12 mouse cellular contexts compared by ENCODE assay signal in genomic region chr4:140029324-140030039, GRCm38 (mm10).
A peak's percentile ranks its signal among the peaks of the same experiment; 100 is the strongest.
DNase-seq lines count a peak whose midpoint lies in the region; ATAC-seq lines count a peak whose summit lies in the region.
"Had no signal": no experiment of that assay in that cellular context is flagged by ENCODE, and none has a peak within 500 bp of the region (broad histone marks: within the 10 kb centered on the region; RNA-seq: fewer than 3 reads in every experiment).

No protein-coding gene starts in this region.

- peak overlapping the region; percentile 65 for H3K27ac ChIP-seq in embryonic facial prominence, embryonic 10.5 days (replicated peaks)
- H3K27ac ChIP-seq in forebrain, embryonic 10.5 days = peak overlapping the region; percentile 54
- peak overlapping the region; percentile 66 for H3K27ac ChIP-seq in hindbrain, embryonic 15.5 days (replicated peaks)
- H3K27ac ChIP-seq in neural tube, embryonic 12.5 days = peak overlapping the region; percentile 33; the same call in 1 of the 2 replicates
- H3K27ac ChIP-seq: limb, embryonic 15.5 days; stomach, embryonic 15.5 days had no signal

- H3K9me3 ChIP-seq in embryonic facial prominence, embryonic 10.5 days = no peaks in the 10 kb centered on the region
- H3K9me3 ChIP-seq in forebrain, embryonic 10.5 days = no peaks in the 10 kb centered on the region
- no peaks in the 10 kb centered on the region for H3K9me3 ChIP-seq in hindbrain, embryonic 15.5 days
- no peaks in the 10 kb centered on the region for H3K9me3 ChIP-seq in neural tube, embryonic 12.5 days
- H3K9me3 ChIP-seq: limb, embryonic 15.5 days; stomach, embryonic 15.5 days had no signal

- no peak overlapping the region for H3K4me3 ChIP-seq in embryonic facial prominence, embryonic 10.5 days
- H3K4me3 ChIP-seq in forebrain, embryonic 10.5 days = no peak overlapping the region
- no peak overlapping the region for H3K4me3 ChIP-seq in hindbrain, embryonic 15.5 days
- no peak overlapping the region for H3K4me3 ChIP-seq in neural tube, embryonic 12.5 days
- H3K4me3 ChIP-seq: limb, embryonic 15.5 days; stomach, embryonic 15.5 days had no signal

- peak; percentile 24; the same call in 1 of the 2 replicates for ATAC-seq in hindbrain, embryonic 15.5 days (ENCODE audit: low FRiP score, low read depth)
- ATAC-seq in neural tube, embryonic 12.5 days (ENCODE audit: low FRiP score, low read depth) = peak; percentile 27; the same call in 1 of the 2 replicates
- ATAC-seq: lung, postnatal 0 days had no signal

- intact Hi-C loops in gastrocnemius, postnatal 14 days (cut with DNase I; ENCODE audit: low total_unique reads) = no loop called here

- no peak for DNase-seq in embryonic facial prominence, embryonic 10.5 days (ENCODE audit: low spot score)
- DNase-seq in forebrain, embryonic 10.5 days (ENCODE audit: extremely low spot score, low spot score) = no peak
- no peak for DNase-seq in urinary bladder, adult 2 months (ENCODE audit: low spot score)
- DNase-seq in gastrocnemius, postnatal 14 days = no peak
- DNase-seq in cerebellum, adult 9-11 months = no peak
- DNase-seq: kidney, adult 2 months; layer of hippocampus, adult 9-11 months had no signal

- H3K36me3 ChIP-seq in embryonic facial prominence, embryonic 10.5 days (replicated peaks) = no peaks in the 10 kb centered on the region
- H3K36me3 ChIP-seq in forebrain, embryonic 10.5 days (replicated peaks) = no peaks in the 10 kb centered on the region
- no peaks in the 10 kb centered on the region for H3K36me3 ChIP-seq in hindbrain, embryonic 15.5 days
- H3K36me3 ChIP-seq in neural tube, embryonic 12.5 days = no peaks in the 10 kb centered on the region
- H3K36me3 ChIP-seq: limb, embryonic 15.5 days; stomach, embryonic 15.5 days had no signal

- 41% methylated on average over 9 of the region's 9 CpGs for WGBS in embryonic facial prominence, embryonic 10.5 days
- WGBS in forebrain, embryonic 10.5 days = 48% methylated on average over 9 of the region's 9 CpGs
- WGBS in hindbrain, embryonic 15.5 days = 20% methylated on average over 9 of the region's 9 CpGs
- WGBS in neural tube, embryonic 12.5 days = 20% methylated on average over 9 of the region's 9 CpGs

- H3K4me2 ChIP-seq in hindbrain, embryonic 15.5 days = no peak overlapping the region
- H3K4me2 ChIP-seq in neural tube, embryonic 12.5 days (replicated peaks) = peak overlapping the region; percentile 4; the same call in 1 of the 2 replicates
- H3K4me2 ChIP-seq: limb, embryonic 15.5 days; stomach, embryonic 15.5 days had no signal

- H3K4me1 ChIP-seq in embryonic facial prominence, embryonic 10.5 days = peaks cover 35% of the 10 kb centered on the region
- peaks cover 28% of the 10 kb centered on the region for H3K4me1 ChIP-seq in forebrain, embryonic 10.5 days
- peaks cover 19% of the 10 kb centered on the region for H3K4me1 ChIP-seq in hindbrain, embryonic 15.5 days (replicated peaks)
- H3K4me1 ChIP-seq in neural tube, embryonic 12.5 days = peaks cover 25% of the 10 kb centered on the region

- peaks cover 6% of the 10 kb centered on the region for H3K27me3 ChIP-seq in embryonic facial prominence, embryonic 10.5 days (replicated peaks; ENCODE audit: low read depth, poor library complexity, severe bottlenecking)
- peaks cover 29% of the 10 kb centered on the region for H3K27me3 ChIP-seq in forebrain, embryonic 10.5 days (ENCODE audit: poor library complexity, severe bottlenecking)
- no peaks in the 10 kb centered on the region; the same call in 1 of the 2 replicates for H3K27me3 ChIP-seq in hindbrain, embryonic 15.5 days
- no peaks in the 10 kb centered on the region for H3K27me3 ChIP-seq in neural tube, embryonic 12.5 days (replicated peaks)

- peak overlapping the region; percentile 20; the same call in 1 of the 2 replicates for H3K9ac ChIP-seq in hindbrain, embryonic 15.5 days
- H3K9ac ChIP-seq in neural tube, embryonic 12.5 days = no peak overlapping the region
- H3K9ac ChIP-seq: limb, embryonic 15.5 days; stomach, embryonic 15.5 days had no signal
